Mouse (Mus musculus) layer of hippocampus, adult 2 months (tissue): Measurements from ENCODE around the gene Pik3r5. TPM values are rescaled to one million over a fixed set of nuclear protein-coding genes. Genes with fewer than 3 reads are reported as not detected.

Source experiments
- DNase-seq, 2 experiments: peaks; one replicate each; pipeline ENCODE4 v3.0.0; 2022; ENCODE audit warnings: low spot score in 2 of 2
- H3K27ac ChIP-seq: fragments of 200-600 bp; 2 replicates; pipeline ENCODE4 v1.8.1; 2022
- H3K4me3 ChIP-seq: fragments of 200-600 bp; 2 replicates; pipeline ENCODE4 v1.8.1; 2022; ENCODE audit warnings: mild to moderate bottlenecking
- CTCF ChIP-seq: fragments of 200-600 bp; conservative IDR thresholded peaks from 2 replicates; pipeline ENCODE4 v1.8.1; 2022; ENCODE audit warnings: antibody characterized with exemption, mild to moderate bottlenecking, moderate library complexity
- total RNA-seq, 2 experiments: library from RNA; stranded (reverse); gene quantifications; 2 replicates each; pipeline ENCODE4 v1.2.3; 2021

Gene Pik3r5
- total RNA-seq, 2 experiments from 2014 or later, result 1.4 to 1.9 TPM

DNA sequence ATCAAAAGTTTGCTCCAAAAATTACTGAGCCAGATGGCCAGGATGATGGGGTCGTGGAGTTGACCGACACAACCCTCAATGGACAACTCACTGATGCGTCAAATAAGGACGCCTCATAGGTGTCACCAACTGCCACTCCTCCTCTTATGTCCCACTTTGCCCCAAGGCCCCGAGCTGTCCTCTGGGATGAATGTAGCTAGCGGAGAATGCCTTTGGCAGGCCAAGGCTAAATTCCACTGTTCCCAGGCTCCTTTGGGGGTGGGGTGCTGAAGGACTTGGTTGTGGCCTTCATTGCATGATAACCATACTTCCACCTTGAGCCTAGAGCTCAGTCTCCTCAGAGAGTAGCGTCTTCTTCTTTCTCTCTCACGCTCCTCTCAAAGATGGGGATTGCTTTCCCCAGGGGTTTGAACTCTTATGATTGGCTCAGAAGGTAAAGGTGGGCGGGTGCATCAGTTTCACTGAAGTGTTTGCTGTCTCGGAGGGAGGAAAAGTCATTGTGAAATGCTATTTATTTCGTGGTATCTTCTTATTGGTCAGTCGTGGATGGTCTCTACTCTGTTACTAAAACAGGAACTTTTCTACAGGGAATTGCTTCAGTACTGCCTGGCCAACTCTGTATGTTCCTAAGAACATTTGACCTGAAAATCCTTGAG, 11.2 kb downstream of the Pik3r5 start:
- Histone ChIP-seq H3K4me3 (no peak overlapping the region), H3K27ac (no peak overlapping the region)
- TF ChIP-seq CTCF, result no peak
- no peak for DNase-seq

DNA sequence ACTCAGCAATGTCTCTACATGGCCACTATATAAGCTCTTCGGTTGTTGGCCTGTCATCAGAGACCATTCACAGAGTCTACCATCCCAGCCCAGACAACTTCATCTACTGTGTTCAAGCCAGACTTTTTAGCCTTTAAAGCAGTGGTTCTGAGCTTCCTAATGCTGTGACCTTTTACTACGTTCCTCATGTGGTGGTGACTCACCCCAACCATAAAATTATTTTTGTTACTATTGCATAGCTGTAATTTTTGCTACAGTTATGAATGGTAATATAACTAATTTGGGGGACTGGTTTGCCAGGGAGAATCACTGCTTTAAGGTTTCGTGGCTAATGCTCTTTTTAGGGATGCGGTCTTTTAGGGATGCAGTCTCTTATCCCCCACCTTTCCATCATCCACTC, 14.0 kb downstream of the Pik3r5 start:
- H3K4me3 ChIP-seq, result no peak overlapping the region
- H3K27ac ChIP-seq, result no peak overlapping the region
- DNase-seq, result no peak
- no peak for TF ChIP-seq CTCF

DNA sequence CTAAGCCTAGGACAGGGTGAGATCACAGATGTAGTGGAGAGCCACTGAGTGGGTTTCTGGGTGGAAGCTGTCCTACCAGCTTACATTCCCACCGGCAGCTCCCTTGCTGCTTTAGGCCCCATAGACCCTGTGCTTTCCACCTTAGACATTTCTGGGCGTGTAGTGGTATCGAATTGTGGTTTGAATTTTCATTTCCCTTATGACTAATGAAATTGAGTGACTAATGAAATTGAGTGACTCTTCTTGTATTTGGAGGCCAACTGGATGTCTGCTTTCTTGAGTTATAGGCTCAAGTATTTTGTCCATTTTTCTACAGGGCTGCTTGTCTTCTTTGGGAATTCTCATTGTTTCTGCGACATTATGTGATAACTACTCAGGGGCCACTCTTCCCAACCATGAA, 14.6 kb downstream of the Pik3r5 start:
- DNase-seq, result no peak
- no peak for TF ChIP-seq CTCF
- Histone ChIP-seq H3K27ac (no peak overlapping the region), H3K4me3 (no peak overlapping the region)

DNA sequence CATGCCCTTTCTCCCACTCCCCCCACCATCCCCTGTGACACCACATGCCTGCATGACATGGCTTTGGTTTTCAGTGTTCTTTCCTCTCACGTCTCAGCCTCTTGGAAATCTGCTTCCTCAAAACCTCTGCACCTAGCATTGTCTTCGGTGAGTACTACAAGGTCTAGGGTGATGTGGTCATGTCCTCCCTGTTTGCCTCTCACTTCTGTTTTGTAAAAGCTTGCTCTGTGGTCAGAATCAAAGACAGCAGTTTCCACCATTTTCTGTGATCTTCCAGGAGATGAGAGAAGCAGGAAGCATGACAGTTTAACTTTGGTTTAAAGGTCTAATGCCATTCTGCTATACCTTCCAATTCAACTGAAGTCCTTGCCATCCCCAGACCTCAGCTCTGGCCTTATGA, 15.3 kb downstream of the Pik3r5 start:
- H3K4me3 ChIP-seq, result no peak overlapping the region
- DNase-seq, result no peak
- TF ChIP-seq CTCF, result no peak
- no peak overlapping the region for H3K27ac ChIP-seq

DNA sequence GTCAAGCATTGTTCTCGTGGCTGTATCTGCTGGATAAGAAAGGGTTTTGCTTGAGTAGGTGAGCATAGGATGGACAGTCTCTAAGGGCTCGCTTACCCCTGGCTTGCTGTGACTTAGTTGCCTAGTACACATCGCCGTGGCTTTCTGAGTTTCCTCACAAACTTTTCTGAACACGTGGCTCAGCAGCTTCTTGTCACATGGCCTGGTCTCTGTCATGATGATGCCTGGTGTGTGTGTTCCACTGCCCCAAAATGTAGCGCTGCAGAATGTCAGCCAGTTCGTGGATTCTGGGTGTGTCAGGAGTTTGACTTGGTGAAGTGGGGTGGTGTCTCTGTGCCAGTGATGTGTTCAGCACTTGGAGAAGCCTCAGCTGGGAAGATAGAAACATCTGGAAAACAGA, 16.4 kb downstream of the Pik3r5 start:
- no peak for TF ChIP-seq CTCF
- H3K27ac ChIP-seq, result no peak overlapping the region
- H3K4me3 ChIP-seq, result no peak overlapping the region
- DNase-seq, result no peak

DNA sequence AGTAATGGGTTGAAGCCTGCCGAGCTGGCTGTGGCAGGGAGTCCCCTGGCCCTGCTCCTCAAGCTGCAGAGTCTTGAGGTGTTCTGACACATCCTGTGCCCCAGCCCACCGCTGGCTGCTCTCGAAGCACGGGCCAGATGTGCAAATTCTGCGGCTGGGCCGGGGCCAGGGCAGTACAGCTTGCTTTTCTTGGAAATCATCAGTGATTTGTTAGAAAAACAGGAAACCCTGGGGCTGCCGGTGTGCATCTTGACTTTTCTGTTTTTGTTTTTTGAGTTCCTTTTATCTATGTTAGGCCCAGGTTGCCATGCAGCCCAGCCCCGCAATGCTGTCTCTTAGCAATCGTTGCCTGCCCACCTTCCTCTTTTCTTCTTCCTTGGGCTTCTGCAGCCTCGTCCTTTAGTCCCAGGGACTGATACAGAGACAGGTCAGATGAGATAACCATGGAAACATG, 19.4 kb downstream of the Pik3r5 start:
- Histone ChIP-seq H3K4me3 (no peak overlapping the region), H3K27ac (no peak overlapping the region)
- TF ChIP-seq CTCF, result no peak
- DNase-seq, result no peak

DNA sequence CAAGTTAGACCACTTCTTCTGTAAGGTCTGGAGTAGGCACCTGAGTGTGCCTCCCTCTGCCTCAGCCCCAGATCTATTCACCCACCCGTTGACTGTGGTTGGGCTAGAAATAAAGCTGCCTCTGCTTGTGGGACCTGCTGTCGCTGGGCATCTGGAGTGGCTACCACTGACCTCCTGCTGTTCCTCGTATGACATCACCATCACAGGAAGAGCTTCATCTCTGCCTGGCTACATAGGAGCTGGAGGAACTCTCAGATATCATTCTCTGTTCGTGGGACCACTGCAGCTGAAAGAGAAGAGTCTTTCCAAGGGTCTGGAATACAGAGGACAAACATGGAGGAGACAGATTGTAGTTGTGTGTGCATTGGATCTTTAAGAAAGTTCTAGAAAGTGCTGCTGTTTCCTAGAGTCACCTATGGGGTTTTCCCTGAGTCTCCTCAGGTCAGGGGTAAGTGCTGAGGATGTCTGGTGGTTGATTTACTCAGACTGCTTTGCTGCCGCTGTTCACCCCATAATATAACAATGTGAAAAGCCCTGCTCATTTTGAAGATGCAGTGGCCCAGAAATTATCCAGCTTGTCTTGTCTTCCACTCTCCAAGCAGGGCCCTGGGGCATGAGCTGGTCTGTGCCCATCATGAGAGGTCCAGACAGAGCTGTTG, 20.0 kb downstream of the Pik3r5 start:
- H3K27ac ChIP-seq, result no peak overlapping the region
- no peak for TF ChIP-seq CTCF
- DNase-seq, result no peak
- no peak overlapping the region for H3K4me3 ChIP-seq

DNA sequence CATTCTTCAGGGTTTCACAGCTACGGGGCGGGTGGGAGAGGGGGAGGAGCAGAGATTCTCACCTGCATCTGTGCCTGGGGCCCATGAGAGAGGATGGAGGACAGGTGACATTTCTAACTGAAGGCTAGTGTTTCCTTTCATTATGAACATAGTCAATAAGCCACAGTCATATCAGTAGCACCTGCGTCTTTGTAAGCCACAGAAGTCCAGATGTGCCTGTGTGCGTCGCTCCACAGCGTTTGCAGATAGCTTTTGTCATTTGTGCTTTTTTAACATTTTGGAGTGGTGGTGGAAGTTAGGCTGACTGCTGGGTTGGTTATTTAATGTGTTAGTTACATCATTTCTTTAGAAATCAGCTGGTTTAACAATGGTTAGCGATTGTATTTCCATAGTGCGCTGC, 20.8 kb downstream of the Pik3r5 start:
- DNase-seq, result no peak
- Histone ChIP-seq H3K4me3 (no peak overlapping the region), H3K27ac (no peak overlapping the region)

DNA sequence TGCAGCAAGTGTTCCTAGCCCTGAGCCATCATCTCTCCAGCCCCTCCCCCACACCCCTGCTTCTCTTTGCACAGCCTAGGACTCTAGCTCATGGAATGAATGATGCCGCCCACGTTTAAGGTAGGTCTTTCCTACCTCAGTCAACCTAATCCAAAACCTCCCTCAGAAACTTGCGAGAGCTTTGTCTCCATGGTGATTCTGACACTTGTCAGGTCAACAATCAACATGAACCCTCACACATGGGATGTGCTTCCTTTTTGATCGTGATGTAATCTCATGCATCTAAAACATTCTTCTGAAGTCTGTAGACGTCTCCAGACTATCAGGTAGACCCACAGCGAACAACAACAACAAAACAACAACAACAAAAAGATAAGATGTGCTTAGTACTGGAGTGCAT, 21.4 kb downstream of the Pik3r5 start:
- TF ChIP-seq CTCF, result no peak
- DNase-seq, result no peak
- no peak overlapping the region for H3K4me3 ChIP-seq
- no peak overlapping the region for H3K27ac ChIP-seq

More for the DNA sequence above, 20.8 kb downstream of the Pik3r5 start:
- TF ChIP-seq CTCF, result no peak

DNA sequence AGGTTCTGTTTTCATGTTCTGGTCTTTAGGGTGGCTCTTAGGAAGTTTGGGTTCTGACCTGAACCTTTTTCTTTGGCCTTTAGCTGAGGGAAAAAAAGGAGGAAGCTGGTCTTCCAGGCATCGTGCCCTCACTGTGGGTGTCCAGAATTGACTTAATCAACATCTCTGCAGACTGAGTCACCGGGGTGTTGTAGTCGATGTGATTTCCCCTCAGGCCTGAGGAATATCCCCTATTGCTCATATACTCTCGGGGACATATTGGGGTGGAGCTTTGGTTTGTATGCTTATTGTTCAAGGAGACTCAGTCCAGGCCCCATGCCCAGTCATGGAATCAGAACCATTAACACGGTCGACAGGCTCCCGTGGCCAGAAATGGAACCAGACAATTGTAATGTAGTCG, 26.2 kb downstream of the Pik3r5 start:
- Histone ChIP-seq H3K4me3 (no peak overlapping the region), H3K27ac (no peak overlapping the region)
- TF ChIP-seq CTCF, result no peak
- DNase-seq, result no peak

DNA sequence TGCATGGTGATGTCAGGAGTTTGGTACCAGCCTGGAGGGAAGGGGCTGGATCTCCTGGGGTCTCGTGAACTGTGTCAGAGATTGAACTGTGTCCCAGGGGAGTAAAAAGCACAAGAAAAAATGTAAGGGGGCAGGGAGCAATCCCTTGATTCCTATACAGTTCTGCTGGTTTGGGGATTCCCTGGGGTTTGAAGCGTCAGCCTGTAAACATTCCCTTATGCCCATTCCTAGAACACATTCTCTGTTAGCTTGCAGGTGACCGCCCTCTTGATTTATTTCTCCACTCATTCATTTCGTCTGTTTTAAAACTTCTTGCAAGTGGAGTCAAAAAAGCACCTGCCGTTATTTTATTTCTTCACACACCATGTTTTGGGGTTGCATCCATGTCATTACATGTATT, 27.1 kb downstream of the Pik3r5 start:
- no peak for TF ChIP-seq CTCF
- H3K4me3 ChIP-seq, result no peak overlapping the region
- no peak for DNase-seq
- no peak overlapping the region for H3K27ac ChIP-seq

DNA sequence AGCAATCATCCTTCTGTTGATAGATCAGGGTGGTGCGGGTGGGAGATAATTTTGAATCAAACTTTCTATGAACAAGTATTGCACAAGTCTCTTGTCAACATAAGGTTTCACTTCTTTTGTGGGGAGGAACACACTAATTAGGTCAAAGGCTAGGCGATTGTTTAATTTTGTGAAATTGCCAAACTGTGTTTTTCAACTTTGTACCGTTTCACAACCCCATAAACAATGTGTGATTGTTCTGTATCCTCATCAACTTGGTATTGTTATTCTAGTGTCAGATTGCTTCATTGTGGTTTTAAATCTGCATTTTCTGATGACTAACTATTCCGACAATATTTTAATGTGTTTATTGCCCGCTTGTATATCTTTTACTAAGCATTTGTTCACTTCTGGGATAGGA, 27.6 kb downstream of the Pik3r5 start:
- no peak overlapping the region for H3K4me3 ChIP-seq
- no peak overlapping the region for H3K27ac ChIP-seq
- TF ChIP-seq CTCF, result no peak
- no peak for DNase-seq

DNA sequence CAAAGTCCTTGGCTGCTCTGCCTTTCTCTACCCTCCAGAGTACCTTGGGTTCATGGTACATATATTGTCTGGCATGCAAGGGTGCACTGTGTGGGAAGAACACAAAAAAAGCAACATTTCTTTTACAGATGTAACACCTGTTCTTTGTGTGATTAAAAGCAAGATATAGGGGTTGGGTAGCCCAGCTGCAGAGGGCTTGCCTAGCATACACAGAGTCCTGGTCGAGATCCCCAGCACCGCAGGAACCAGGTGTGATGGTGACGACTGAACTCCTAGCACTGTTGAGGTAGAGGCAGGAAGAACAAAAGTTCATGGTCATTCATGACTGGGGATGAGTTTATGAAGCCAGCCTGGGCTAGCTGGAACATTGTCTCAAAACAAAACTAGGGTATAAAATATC, 30.8 kb downstream of the Pik3r5 start:
- H3K4me3 ChIP-seq, result no peak overlapping the region
- no peak for DNase-seq
- H3K27ac ChIP-seq, result no peak overlapping the region
- TF ChIP-seq CTCF, result no peak

DNA sequence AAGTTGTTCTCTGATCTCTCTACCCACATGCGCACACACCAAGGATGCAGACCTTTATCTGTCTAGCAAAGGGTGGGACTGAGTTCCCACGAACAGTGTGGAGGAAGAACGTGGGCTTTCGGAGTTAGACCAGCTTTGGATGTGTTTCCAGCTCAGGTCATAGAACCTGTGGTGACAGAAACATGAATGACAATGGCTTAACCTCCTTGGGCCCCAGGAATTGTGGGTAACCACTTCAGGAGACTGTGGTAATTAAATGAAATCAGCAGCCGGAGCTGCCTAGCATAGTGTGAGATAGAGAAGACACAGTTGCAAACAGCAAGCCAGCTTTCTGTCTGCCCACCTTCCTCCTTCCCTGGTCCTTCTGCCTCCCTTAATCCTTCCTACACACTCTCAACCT, 32.3 kb downstream of the Pik3r5 start:
- Histone ChIP-seq H3K27ac (no peak overlapping the region), H3K4me3 (no peak overlapping the region)
- no peak for TF ChIP-seq CTCF
- DNase-seq, result no peak
